Mouse (Mus musculus): ENCODE results near the gene Micu2. TPM values are rescaled to one million over a fixed set of nuclear protein-coding genes. Genes with fewer than 3 reads are reported as not detected.

Micu2 gene
- polyA plus RNA-seq (2015; fragmentation: Nextera tagmentation; extraction: Ambion mirVana), result 55.2 and 81.5 TPM in 2 replicates

GRCm38 (mm10) chr14:57998526-57999401, at the start of gene Micu2:
Micu2 (minus strand) TSS chr14:57999262.

GRCm38 (mm10) chr14:57890011-57890842, 108.8 kb downstream of the Micu2 start, which contains the start of gene Zdhhc20:
Zdhhc20 (minus strand) TSS chr14:57890276.

Other genes with a start within 250 kb of the Micu2 start
- gene Lats2, start 240.9 kb downstream of the Micu2 start, polyA plus RNA-seq (2015; fragmentation: Nextera tagmentation; extraction: Ambion mirVana), result 15.8 and 17.8 TPM in 2 replicates
- 13.1 and 18.1 TPM in 2 replicates for gene Sap18, start 201.1 kb downstream of the Micu2 start, polyA plus RNA-seq (2015; fragmentation: Nextera tagmentation; extraction: Ambion mirVana)
- gene Ska3, start 173.1 kb downstream of the Micu2 start, polyA plus RNA-seq (2015; fragmentation: Nextera tagmentation; extraction: Ambion mirVana), result 6.0 and 8.3 TPM in 2 replicates
- gene Mrpl57, start 173.0 kb downstream of the Micu2 start, polyA plus RNA-seq (2015; fragmentation: Nextera tagmentation; extraction: Ambion mirVana), result 269 and 327 TPM in 2 replicates
- gene Zdhhc20, start 109.0 kb downstream of the Micu2 start, polyA plus RNA-seq (2015; fragmentation: Nextera tagmentation; extraction: Ambion mirVana), result 64.7 and 83.1 TPM in 2 replicates
- 6.4 and 15.2 TPM in 2 replicates for gene Fgf9, start 71.3 kb upstream of the Micu2 start, polyA plus RNA-seq (2015; fragmentation: Nextera tagmentation; extraction: Ambion mirVana)